Mouse (Mus musculus): ENCODE results near the gene Hopx.
A peak's percentile ranks its signal among the peaks of the same experiment; 100 is the strongest.
"Not testable (repeated sequence)": the region's sequence is repeated elsewhere in the genome, so short reads cannot be mapped to it uniquely, and the experiment has no call there.

The Hopx gene

DNA sequence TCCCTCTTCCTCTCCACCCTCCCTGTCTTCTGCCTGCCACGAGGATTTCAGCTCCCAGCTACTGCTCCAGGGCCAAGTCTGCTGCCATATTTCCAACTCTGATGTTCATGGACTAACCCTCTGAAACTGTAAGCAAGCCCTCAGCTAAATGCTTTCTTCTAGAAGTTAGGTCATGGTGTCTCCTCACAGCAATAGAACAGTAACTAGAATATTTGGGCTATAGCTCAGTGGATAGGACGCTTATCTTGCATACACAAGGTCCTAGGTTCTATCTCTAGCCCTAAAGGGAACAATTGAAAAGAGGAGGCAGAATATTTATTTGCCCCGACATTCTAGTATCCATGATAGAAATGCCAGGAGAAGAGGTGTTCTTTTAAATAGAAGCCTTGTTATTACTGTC is 16.0 kb downstream of the Hopx start:
- DNase-seq: no peak

GRCm38 (mm10) chr5:77097686-77098085 is 17.2 kb downstream of the Hopx start:
- DNase-seq: no peak

DNA sequence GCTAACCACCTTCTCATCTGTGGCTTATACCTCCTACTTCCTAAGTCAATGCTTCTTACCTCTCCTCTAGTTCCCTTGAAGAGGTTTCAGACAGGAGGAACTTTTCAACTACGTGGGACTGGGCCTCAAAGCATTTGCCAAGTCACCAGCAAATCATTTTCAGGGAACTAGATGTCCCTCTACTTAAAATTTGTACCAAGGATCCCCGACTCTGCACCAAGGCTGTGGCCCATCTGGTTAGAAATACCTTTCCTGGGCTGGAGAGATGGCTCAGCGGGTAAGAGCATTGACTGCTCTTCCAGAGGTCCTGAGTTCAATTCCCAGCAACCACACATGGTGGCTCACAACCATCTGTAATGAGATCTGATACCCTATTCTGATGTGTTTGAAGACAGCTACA is 18.7 kb downstream of the Hopx start:
- DNase-seq: not testable (repeated sequence)

DNA sequence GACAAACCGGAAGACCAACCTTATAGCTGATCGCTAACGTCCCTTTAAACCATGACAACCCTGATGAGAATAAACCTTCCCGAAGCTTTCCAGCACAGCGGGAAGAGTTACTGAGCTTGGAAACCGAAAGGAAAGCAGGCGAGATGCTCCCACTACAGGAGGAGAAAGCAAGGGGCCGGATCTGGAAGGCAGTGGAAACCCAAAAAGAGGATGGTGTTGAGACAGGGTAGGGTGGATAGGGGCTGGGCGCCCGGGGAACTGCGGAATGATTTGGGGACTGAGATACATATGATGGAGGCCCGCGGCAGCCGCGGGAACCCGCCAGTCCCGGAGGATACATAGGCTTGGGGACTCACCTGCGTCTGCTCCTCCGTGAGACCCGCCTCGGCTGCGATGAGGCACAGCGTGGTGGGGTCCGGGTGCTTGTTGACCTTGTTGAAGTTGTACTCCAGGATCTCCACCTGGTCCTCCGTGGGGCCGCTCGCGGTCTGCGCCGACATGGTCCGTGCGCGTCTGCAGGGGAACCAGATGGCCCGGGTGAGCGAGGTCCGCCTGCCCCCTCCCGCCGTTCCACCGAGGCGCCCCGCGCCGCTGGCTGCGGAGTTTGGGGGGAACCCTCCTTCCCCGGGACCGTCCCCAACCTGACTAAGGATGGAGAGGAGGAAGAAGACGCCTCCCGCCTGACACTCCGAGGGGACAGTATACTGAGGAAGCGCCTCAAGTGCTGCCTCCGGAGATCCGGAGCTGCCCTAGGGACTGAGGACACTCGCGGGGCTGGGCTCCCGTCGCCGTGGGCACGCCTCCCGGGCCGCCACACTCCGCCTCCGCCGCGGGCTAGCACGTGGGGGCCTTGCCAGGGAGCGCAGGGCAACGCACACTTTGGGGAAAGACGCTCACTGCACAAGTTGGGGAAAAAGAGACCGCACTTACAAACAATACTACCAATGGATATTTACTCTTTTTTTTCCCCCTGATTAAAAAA is 20.1 kb downstream of the Hopx start:
- DNase-seq: peak; percentile 54

GRCm38 (mm10) chr5:77093961-77094360 is 21.0 kb downstream of the Hopx start:
- DNase-seq: no peak

GRCm38 (mm10) chr5:77092531-77092930 is 22.4 kb downstream of the Hopx start:
- no peak for DNase-seq

DNA sequence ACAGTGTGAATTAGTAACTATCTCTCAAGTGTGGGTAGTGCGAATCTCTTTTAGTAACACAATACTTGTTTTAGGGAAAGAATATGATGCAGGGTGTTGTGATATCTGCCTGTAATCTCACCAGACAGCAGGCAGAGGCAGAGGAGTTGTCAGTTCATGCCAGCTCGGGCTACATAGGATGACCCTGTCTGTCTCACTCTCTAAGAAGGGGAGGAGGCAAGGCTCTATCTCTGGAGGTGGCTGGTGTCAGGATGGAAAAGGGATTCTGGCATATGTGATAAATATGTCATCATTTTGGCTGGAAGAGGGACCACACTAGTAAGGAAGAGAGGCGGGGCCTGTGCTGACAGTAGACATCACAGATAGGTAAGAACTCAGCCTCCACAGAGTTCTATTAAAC is 23.0 kb downstream of the Hopx start:
- DNase-seq: no peak

DNA sequence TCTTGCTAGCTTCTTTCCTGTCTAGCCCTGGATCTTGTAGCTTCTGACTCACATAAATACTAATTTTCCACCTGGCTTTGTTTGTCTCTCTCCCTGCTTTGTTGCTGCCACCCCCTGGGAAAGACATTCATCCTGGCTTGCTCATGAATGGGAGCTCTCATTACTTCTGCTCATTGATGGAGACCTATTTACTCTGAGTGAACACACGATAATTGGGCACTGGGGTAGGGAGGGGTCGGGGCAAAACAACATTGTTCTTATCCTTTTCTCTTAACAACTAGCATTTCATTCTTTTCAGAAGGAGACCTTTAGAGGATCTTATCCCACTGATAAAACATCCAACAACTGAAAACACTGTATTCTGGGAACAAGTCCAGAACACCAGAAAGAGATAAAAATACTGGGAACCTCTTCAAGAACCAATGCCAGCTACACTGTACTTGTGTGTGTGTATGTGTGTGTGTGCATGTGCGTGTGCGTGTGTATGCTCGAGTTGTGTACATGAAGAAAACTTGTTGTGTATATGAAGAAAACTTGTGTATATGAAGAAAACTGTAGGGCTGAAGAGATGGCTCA is 24.3 kb downstream of the Hopx start:
- DNase-seq: no peak

DNA sequence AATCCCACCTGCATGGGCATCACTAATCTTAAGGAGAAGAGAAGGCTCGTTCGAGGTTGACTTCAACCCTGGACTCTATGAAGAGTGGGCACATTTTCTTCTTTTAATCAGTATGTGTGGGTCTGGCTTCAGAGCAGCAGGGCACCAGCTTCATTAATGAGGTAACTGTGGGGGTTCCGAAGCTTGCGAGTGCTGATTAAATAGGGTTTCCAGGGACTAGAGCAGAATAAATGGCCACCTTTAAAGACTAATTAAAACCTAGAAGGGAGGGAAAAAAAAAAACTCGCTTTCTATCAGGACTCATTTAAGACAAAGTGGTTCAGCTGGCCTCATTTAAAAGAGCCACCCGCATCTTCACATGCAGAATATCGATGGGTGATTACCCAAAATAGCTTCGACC is 25.0 kb downstream of the Hopx start:
- DNase-seq: no peak

DNA sequence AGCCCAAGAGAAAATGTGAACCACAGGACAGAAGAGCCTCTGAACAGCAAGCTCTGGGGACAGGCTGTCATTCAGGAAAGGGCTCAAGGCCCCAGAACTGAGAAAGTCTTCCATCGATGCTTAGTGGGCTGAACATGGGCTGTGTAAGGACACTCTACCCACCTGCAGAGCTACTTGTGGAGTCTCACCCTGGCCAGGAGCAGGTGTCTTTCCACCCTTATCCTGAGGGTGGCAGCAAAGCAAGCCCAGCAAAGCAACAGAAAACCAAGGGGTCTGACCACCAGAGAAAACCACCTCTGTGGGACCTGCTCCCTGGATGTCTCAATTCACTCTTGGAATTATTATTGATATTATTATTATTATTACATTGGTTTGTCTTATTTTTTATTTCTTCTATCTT is 25.6 kb downstream of the Hopx start:
- peak; percentile 66 for DNase-seq

- no peak for DNase-seq
Observed at GRCm38 (mm10) chr5:77087122-77087521, 27.8 kb downstream of the Hopx start.

DNA sequence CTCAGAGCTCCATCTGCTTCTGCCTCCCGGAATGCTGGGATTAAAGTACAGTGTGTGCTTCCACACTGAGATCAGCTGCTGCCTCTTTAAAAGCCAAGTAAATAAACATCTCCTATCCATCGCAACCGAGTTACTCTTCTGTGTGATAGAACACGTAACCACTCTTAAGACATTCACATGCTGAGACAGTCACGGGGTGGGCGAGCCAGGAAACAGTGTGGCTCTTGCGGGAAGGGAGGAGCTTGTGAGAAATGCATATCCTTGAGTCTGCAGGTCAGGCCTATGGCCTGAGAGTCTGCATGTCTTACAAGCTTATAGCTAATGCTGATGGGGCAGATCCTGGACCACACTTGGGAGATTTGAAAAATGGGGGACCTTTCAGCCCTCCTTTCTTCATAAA is 28.4 kb downstream of the Hopx start:
- no peak for DNase-seq

- no peak for DNase-seq
Observed at GRCm38 (mm10) chr5:77085753-77086450, 29.0 kb downstream of the Hopx start.

DNA sequence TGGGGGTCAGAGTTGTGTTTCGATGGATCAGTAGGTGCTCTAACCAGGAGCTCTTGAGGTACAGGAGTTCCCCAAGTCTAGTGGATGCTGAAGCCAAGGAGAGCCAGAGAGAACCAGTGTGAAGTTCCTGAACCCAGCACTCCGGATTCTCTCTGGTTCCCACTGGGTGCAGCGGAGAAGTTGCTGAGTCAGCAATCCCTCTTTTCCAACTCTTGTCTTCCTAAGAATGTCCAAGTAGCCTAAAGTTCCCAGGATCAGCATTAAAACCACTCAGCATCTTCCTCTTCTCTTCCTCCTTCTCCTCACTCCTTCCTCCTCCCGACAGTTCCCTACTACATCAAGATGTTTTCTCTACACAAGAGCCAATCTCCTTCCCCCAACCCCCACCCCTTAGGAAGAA is 30.5 kb downstream of the Hopx start:
- DNase-seq: no peak

GRCm38 (mm10) chr5:77082735-77083134 is 32.2 kb downstream of the Hopx start:
- no peak for DNase-seq

DNA sequence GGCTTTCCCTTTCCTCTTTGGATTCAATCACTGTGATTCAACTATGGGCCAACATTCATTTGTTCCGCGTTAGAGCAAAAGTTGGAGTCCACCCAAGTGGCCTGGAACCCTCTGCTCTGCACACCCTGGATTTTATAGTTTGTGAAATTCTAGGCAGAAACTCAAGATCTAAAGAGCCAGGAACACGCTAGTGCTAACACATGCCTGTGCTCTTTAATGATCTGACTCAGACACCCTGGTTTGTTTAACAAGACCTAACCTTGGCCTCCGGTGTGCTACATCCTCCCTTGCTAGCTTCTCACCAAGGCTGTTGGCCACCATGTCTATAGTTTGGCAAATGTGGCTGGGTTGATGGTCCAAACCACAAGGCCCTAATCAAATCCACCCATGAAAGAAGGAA is 34.2 kb downstream of the Hopx start:
- DNase-seq: no peak

DNA sequence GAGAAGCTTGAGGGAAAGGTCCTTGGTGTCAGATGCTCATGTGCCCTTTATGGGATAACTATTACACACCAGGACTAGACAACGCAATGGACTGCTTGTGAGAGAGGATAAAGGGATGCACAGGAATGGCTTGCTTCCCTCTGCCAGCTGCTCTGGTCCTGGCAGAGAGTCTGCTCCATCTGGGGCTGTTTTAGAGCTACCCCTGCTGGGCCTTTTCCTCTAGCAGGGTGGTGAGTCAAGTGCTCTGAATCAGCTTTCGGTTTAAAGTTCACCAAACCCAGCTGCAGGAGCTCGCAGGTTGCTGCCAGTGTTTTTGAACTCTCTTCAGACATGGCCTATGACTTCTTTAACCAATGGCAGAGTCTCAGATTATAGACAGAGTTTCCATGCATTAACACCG is 39.0 kb downstream of the Hopx start:
- no peak for DNase-seq

DNA sequence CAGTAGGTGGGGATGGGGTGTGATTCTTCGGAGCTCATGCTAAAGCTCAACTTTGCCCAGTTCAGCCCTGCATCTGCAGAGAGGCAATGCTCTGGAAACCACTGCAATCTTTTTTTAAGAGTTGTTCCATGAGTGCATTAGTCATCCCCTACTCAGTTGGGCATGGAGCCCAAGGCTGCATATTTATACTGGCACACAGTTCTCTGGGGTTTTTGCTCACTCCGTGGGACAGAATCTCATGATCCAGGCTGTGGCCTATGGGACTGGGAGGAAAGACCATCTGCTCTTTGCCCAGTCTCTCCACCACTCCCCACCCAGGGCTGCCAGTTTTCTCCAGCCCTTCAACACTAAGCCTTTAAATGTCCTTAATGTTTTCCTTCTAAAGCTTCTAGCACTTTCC is 40.0 kb downstream of the Hopx start:
- DNase-seq: no peak

DNA sequence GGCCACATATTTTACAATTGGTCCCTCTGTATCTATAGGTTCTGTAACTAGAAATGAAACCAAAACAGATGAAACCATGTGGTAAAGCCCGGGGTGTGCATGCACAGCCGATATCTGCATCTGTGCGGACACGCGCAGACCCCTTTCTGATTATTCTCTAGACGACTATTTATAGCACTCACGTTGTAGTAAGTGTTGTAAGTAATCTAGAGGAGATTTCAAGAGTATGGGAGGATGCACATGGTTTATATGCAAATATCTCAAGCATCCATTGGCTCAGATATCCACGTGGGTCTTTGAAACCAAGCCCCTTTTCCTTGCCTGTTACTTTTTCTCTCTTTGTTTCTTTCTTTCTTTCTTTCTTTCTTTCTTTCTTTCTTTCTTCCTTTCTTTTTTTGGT is 41.1 kb downstream of the Hopx start:
- DNase-seq: no peak

GRCm38 (mm10) chr5:77071626-77072025 is 43.3 kb downstream of the Hopx start:
- DNase-seq: no peak

DNA sequence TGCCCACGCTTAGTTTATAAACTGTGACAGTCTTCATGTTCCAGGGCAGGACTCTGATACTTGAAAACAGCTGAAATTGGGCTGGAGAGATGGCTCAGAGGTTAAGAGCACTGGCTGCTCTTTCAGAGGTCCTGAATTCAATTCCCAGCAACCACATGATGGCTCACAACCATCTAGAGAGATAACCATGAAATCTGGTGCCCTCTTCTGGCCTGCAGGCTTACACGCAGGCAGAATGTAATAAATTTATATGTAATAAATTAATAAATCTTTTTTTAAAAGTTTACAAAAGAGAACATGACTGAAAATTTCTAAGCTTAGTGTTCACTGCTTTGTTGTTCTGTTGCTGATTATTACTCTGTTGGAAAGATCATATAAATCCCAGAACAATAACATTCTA is 43.9 kb downstream of the Hopx start:
- no peak for DNase-seq

GRCm38 (mm10) chr5:77067321-77067720 is 47.6 kb downstream of the Hopx start:
- DNase-seq: no peak

DNA sequence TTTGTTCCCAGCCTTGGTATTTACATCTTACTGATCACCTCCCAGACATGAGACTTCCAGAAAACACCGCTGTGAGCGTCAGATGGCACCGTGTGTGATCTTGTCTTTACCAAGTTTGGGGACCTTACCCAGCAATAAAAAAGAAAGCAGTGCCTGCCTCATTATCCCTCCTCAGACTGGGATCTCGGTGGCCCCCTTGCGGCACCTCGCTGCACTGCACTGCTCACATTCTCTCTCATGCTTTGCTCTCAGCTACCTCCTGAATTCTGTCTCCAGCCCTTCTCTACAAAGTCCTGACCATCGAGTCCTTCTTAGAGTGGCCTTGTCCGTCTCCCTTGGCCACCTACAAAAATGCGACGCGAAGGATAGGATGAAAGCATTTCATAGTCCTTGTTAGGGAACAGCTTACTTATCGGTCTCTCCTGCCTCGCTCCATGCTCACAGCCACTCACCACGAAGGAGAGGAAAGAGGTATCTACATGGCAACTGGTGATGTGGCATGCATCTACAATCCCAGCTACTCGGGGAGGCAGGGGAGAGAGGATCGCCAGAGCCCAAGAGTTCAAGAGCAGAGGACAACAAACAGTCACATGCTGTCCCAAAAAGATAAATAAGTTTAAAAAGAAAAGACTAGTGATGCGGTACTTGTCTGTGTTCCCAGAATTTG is 53.4 kb downstream of the Hopx start:
- peak; percentile 73 for DNase-seq

Measured in thymus, postnatal 25 days (tissue).